Mouse (Mus musculus): Measurements from ENCODE around the gene Pcnx3.

- TF ChIP-seq CTCF (IDR thresholded peaks at IDR 0.05; ENCODE audit: borderline replicate concordance, extremely low read depth, insufficient read depth, insufficient read length) (no peak), POLR2A (IDR thresholded peaks at IDR 0.05; ENCODE audit: borderline replicate concordance, extremely low read depth, insufficient read depth, insufficient read length, poor library complexity, severe bottlenecking) (no peak)
Observed at GRCm38 (mm10) chr19:5625311-5625710, 63.4 kb downstream of the Pcnx3 start.
